Mouse (Mus musculus) bone marrow macrophage, adult 2 months (primary cell): ENCODE data around the gene Glod4.

Source experiments
- CTCF ChIP-seq: IDR thresholded peaks from 2 replicates; pipeline ENCODE4 v1.5.1; 2012; ENCODE audit warnings: low read depth, mild to moderate bottlenecking, low read length, moderate library complexity
- POLR2A ChIP-seq: IDR thresholded peaks from 2 replicates; pipeline ENCODE4 v1.6.1; 2012; ENCODE audit warnings: mild to moderate bottlenecking, low read depth, low read length, borderline replicate concordance

DNA sequence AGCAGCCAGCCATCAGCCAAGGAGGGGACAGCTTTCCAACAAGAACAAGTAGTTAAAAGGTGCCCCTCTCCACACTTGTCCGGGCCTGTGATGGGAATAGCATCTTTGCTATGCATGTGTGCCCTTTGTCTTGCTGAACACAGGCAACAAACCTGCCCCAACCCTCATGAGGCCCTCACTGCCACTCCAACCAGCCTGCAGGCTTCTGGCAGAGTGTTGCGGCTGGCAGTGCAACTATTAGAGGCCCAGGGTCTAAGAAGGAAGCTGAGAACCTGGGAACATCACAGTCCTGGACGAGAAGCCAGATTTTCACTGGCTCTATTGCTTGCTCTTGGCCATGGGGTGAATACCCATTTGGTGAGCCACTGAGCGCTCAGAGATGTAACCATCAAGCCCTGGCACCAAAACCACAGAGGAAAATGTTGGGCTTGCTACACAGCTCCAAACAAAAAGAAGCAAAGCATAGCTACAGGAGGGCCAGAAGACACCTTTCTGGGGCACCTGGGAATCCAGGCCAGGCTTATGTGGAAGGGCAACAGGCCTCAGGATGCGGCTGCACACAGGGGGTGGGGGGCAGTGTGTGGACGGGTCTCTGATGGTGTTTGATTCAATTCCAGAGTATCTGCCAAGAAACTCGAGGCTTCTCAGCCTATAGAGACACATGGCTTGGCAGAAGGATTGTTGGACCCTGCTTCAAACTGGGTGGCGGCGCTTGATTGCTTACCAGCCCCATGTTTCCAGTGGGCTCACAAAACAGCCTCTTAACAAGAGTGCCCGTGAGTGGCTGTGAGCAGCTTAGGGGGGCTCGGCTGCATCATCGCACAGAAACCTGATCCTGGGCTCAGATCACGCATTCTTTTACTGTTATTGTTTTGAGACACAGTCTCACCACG lies 35.7 kb upstream of the Glod4 start:
- no peak for TF ChIP-seq CTCF
- no peak for TF ChIP-seq POLR2A
